8 mouse cellular contexts compared by ENCODE assay signal in genomic region chr7:79211287-79211976, GRCm38 (mm10).
DNase-seq lines count a peak whose midpoint lies in the region; TF ChIP-seq lines count a peak whose summit lies in the region.

No protein-coding gene starts in this region.

- H3K4me3 ChIP-seq in heart, adult 2 months = no peak overlapping the region

- peak; percentile 94 for DNase-seq in heart, adult 11 months
- no peak for DNase-seq in heart, adult 2 months
- DNase-seq in R1 (ENCODE audit: low read depth, low spot score) = peak; percentile 99
- DNase-seq in kidney, adult 9 months = peak; percentile 14
- DNase-seq in lung, postnatal 14 days = peak; percentile 22
- no peak for DNase-seq in layer of hippocampus, postnatal 14 days (ENCODE audit: low spot score in 2 of 2)
- no peak for DNase-seq in ovary, postnatal 14 days (ENCODE audit: low spot score)
- DNase-seq in frontal cortex, adult 2 months (ENCODE audit: extremely low spot score in 1 of 2, low spot score in 1 of 2) = no peak

- no peak overlapping the region for H3K27ac ChIP-seq in heart, adult 2 months

- TF ChIP-seq POLR2A in heart, adult 2 months (IDR thresholded peaks at IDR 0.05; ENCODE audit: insufficient read depth, low read depth, low read length) = no peak

- no peak for TF ChIP-seq EP300 in heart, adult 2 months (IDR thresholded peaks at IDR 0.05; ENCODE audit: insufficient read depth, low read depth, low read length)

- no peak for TF ChIP-seq CTCF in heart, adult 2 months (IDR thresholded peaks at IDR 0.05)

- H3K9ac ChIP-seq in heart, adult 2 months (ENCODE audit: low read depth, low read length) = no peak overlapping the region; the same call in 1 of the 2 replicates

- no peaks in the 10 kb centered on the region for H3K36me3 ChIP-seq in heart, adult 2 months (ENCODE audit: control insufficient read depth, insufficient read depth, low read length)

- no peaks in the 10 kb centered on the region for H3K27me3 ChIP-seq in heart, adult 2 months (ENCODE audit: control insufficient read depth, insufficient read depth, low read length)

- intact Hi-C loops in heart, adult 2 months (cut with DNase I) = no loop called here

- no peaks in the 10 kb centered on the region; the same call in 1 of the 2 replicates for H3K4me1 ChIP-seq in heart, adult 2 months (ENCODE audit: control insufficient read depth, insufficient read depth, low read length)

- WGBS in heart, adult 2 months = 9% methylated on average over 9 of the region's 9 CpGs

- no peaks in the 10 kb centered on the region for H3K79me2 ChIP-seq in heart, adult 2 months (replicated peaks; ENCODE audit: control insufficient read depth, insufficient read depth, low read length)

Comparison
In these comparisons a context has a peak if more than half of its experiments do, and no peak if none do; other contexts are left out.
1. DNase-seq: peak in heart, adult 11 months (single experiment), R1 (single experiment), kidney, adult 9 months (single experiment) and lung, postnatal 14 days (single experiment); none in heart, adult 2 months (0 of 2), layer of hippocampus, postnatal 14 days (0 of 2), ovary, postnatal 14 days (single experiment) and frontal cortex, adult 2 months (0 of 2).